Mouse (Mus musculus) common myeloid progenitor, adult 5-6 weeks (primary cell): ENCODE measurements around the gene BC037034. TPM values are rescaled to one million over a fixed set of nuclear protein-coding genes. Genes with fewer than 3 reads are reported as not detected.

Source experiments
- ATAC-seq: replicated peaks from 2 replicates; pipeline ENCODE4 v1.8.0; 2016; ENCODE audit warnings: low read depth, mild to moderate bottlenecking, moderate TSS enrichment, inconsistent platforms; ENCODE audit not compliant: poor library complexity, severe bottlenecking
- total RNA-seq: library from RNA; stranded (forward); fragments of 200-1000, 187-1606 nt; gene quantifications from 2 replicates; pipeline ENCODE4 v1.2.3, GENCODE M21; 2017

The BC037034 gene
- total RNA-seq: 28.9 and 34.1 TPM in 2 replicates

GRCm38 (mm10) chr5:138263260-138264206, at the start of gene BC037034:
TSS of gene BC037034 (minus strand) at chr5:138264033.
- peak; percentile 79 for ATAC-seq

GRCm38 (mm10) chr5:138312795-138313194, 49.0 kb upstream of the BC037034 start:
- no peak for ATAC-seq

GRCm38 (mm10) chr5:138299613-138300012, 35.8 kb upstream of the BC037034 start:
- ATAC-seq: no peak

GRCm38 (mm10) chr5:138294158-138294557, 30.3 kb upstream of the BC037034 start:
- ATAC-seq: 0 out of 2 replicates have a peak, but pooled peaks have one; percentile 36

GRCm38 (mm10) chr5:138291638-138292037, 27.8 kb upstream of the BC037034 start:
- ATAC-seq: no peak

GRCm38 (mm10) chr5:138287861-138288260, 24.0 kb upstream of the BC037034 start:
- ATAC-seq: no peak

- 0 out of 2 replicates have a peak, but pooled peaks have one; percentile 21 for ATAC-seq
Measured at GRCm38 (mm10) chr5:138283540-138283939, 19.7 kb upstream of the BC037034 start.

GRCm38 (mm10) chr5:138281798-138282197, 18.0 kb upstream of the BC037034 start:
- no peak for ATAC-seq

- ATAC-seq: no peak
Measured at GRCm38 (mm10) chr5:138280829-138281228, 17.0 kb upstream of the BC037034 start.

- ATAC-seq: no peak
Measured at GRCm38 (mm10) chr5:138280425-138280768, 16.6 kb upstream of the BC037034 start.

- ATAC-seq: peak; percentile 95
Measured at GRCm38 (mm10) chr5:138279585-138280424, 16.0 kb upstream of the BC037034 start, which contains the start of the genes Gm43720, Gpc2 and Stag3. TSS of gene Gm43720 (minus strand) at chr5:138279958. TSS of gene Gpc2 (minus strand) at chr5:138280005. TSS of gene Stag3 (plus strand) at chr5:138280240.

- ATAC-seq: no peak
Measured at GRCm38 (mm10) chr5:138277994-138278393, 14.2 kb upstream of the BC037034 start.

- ATAC-seq: no peak
Measured at GRCm38 (mm10) chr5:138275216-138276050, 11.6 kb upstream of the BC037034 start.

- no peak for ATAC-seq
Measured at GRCm38 (mm10) chr5:138274186-138274585, 10.4 kb upstream of the BC037034 start.

- ATAC-seq: no peak
Measured at GRCm38 (mm10) chr5:138272409-138272923, 8.6 kb upstream of the BC037034 start, which contains the start of gene Gal3st4. TSS of gene Gal3st4 (minus strand) at chr5:138272840.

GRCm38 (mm10) chr5:138271232-138271631, 7.4 kb upstream of the BC037034 start:
- no peak for ATAC-seq

- ATAC-seq: no peak
Measured at GRCm38 (mm10) chr5:138268980-138269379, 5.1 kb upstream of the BC037034 start.

- ATAC-seq: no peak
Measured at GRCm38 (mm10) chr5:138267114-138267513, 3.3 kb upstream of the BC037034 start.

- no peak for ATAC-seq
Measured at GRCm38 (mm10) chr5:138265712-138266111, 1.9 kb upstream of the BC037034 start.
